Mouse (Mus musculus) frontal cortex, postnatal 14 days (tissue): ENCODE measurements at regions not wholly inside any gene's neighbourhood (a gene's known extent, or its start where the extent isn't known, plus 50 kb on each side); places are given as distances from the start of the nearest gene placed in this dataset.

Experiments
- DNase-seq, 2 experiments: peaks; one replicate each; pipeline ENCODE4 v3.0.0; 2022; ENCODE audit warnings: low spot score in 2 of 2

DNA sequence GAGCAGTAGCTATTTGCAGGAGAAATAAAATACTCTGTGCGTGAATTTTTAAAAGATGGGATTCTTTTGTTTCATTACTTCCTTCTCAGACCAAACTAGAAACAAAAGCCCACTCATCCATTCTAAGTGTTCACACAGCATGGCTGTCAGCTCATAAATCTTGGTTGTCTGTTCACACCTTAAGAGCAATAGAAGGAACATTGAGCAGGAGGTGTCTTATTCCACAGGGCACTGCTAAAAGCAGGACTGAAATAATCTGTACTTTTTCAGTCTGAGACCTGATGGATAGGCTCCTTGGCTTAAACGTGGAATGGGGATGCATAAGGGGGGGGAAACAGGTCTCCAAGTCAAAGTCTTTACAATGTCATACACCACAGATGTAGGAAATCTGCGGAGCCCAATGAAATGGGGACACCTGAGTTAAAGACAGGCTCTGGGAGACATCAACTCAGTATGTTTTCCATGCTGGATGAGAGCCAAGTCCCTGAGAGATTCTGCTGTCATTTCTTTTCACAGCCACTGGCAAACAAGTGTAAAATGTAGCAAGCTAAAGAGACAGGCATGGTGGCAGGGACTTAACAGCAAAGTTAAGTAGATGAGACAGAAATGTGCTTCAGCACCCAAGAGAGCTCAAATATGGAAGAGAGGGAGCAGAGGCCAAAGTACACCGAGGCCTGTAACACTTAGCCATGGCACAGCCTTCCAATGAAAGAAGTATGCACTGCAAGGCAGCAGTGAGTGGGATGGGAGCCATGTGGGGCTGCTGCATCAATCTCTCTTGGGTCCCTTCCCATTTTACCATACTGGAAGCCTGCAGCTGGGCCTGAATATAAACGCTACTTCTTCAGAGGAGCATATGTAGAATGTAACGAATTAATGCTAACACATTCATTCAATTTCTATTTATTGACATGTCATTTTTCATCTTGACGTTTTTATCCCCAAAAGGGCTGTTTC, 2492.0 kb upstream of the Gm7489 start:
- no peak for DNase-seq

DNA sequence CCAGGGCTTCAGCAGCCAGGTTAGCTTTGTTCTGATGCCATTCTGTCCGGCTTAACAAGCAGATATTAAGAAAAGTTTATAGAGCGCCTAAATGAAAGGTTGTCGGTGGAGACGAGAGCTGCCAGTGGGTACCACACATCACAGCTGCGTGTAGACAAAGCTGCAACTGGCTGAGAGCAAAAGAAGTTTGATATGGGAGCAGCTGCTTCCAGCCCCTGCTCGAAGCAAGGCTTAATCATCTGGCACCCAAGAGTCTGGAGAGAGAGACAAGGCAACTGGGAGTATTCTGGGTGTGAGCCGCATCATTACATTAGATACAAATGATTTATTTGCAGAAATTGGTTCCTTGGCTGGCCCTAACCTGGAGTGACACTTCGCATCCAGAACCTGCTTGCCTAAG, 2488.7 kb upstream of the Gm7489 start:
- no peak for DNase-seq

DNA sequence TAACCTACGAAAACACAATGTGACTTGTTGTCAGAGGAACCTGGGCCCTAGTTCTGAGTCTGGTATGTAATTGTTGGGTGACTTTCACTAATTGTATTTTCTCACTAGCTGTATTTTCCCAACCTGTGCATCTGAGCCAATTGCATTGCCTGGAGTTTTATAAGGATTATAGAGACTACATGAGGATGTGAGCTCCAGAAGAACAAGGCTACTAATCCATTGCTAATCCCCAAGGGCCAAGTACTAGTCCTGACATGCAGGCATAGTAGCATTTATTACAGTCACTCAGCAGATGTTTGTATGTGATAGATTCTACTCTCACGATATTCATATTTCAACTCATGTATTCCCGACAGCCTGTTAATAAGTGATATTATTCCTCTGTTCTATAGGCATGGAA, 2481.1 kb upstream of the Gm7489 start:
- DNase-seq, result no peak

DNA sequence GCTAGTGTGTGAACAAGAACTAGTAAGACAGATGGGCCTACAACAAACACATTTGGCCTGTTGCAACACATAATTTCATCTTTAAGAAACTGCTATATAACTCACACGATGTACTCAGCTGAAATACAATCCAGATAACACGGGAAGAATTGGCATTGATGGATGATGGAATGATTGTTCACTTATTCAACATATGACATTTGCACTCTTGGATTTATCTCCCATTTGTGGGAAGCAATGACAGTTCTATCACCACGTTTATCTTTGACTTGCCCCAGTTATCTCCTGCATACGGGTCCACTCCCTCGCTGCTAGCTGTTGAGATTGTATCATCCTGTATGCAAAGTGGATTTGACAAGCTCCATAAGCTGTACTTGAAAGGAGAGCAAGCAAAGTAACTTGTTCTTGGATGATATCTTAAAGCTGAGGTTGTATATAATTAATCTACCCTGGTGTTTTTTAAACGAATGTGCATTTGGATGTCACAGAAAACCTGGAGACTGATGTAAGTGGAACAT, 2474.9 kb upstream of the Gm7489 start:
- DNase-seq, result no peak

DNA sequence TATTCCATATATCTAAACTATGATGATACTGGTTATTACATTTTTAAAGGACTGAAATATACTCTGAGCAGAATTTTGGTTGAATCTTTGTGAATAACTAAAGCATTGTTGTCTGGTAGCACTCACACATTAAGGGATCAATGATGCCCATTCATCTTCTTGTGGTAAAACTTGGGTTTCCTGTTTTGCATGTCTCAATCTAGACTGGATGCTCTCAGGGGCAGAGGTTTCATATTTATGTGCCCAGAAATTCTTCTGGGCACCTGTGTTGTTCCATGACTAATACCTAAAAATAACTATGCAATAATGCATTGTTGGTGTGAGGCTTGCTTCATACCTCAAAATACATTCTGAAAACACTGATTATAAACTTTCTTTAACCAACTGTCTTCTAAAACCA, 2472.7 kb upstream of the Gm7489 start:
- DNase-seq, result no peak

DNA sequence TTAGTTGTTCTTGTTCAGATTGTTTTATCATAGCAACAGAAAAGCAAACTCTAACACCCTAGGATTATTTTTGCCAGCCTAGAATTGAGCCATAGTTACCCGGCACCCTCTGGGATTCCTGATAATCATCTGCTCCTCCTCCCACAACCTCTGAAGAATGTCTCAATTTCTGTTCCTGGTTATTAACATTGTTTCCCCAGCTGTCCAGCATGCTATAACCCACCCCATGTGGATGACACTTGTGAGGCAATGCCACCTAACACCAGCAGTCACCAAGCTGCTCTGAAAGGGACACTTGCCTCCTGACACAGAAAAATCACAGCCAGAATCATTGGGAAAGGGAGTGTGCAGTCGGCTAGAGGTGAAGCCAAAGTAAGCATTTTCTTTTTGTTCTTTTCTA, 2442.1 kb upstream of the Gm7489 start:
- no peak for DNase-seq

DNA sequence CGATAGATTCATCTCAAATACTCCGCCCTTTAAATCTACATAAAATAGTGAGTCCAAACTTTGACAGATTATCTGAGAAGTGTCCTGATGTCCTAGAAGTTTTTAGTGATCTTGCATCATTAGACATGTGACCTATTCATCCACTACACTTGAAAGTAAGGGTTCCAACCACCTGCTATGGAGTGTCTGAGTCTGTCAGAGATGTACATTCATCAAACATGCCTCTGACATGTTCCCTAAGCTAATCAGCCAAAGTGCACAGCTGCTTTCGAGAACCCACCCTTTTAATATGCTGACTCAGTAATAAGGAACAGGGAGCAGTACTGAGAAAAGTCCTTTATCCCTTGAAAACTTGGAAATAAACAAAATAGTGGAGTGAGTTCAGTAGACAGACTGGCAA, 2414.8 kb upstream of the Gm7489 start:
- DNase-seq, result no peak

DNA sequence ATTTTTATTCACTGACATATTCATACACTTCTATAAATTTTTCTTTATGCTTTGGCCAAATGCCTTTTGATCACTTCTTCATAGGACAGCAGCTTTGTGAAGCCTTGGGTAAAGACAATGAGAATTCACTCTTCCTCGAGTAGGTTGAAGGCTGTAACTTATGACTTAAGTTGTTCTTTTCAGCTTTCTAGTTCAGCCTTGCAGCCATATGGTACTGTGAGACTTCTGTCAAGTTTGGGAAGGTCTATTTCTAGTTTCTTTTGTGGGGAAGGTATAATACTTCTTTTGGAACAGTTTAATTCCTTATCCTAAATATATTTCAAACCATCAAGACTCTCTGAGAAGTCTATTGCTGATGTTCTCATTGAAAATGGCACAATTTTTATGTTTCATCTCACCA, 2413.6 kb upstream of the Gm7489 start:
- DNase-seq, result no peak

DNA sequence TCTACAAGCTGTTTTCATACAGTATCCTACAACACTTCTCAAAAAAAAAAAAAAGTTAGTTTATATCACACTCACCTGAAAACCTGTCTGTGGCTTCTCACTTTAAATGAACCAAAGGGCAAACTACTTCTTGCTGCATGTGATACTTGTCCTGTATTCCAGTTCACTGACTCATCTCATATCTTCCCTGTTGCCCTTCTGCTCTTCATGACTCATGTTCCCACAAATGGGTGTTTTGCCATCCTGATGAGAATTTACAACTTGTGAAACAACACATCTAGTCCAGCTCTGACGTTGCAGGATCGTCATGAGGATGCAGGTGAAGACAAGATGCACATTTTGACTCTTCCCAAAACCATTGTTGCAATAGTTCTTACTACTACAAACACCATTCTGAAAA, 2412.7 kb upstream of the Gm7489 start:
- DNase-seq, result no peak

DNA sequence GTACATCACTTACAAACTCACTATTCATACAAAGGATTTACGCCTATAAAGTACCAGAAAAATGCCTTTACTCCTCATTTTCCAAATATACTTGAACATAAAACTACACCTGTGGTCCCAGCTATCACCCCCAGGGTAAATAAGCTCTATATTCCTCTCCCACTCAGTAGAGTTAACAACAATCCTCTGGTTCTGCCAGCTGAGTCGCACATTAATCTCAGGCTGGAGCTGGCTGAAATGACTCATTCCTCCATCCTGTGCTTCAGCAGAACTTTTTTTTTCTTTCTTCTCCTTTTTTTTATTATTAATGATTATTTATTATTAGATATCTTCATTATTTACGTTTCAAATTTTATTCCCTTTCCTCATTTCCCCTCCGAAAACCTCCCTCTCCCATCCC, 2402.8 kb upstream of the Gm7489 start:
- no peak for DNase-seq

DNA sequence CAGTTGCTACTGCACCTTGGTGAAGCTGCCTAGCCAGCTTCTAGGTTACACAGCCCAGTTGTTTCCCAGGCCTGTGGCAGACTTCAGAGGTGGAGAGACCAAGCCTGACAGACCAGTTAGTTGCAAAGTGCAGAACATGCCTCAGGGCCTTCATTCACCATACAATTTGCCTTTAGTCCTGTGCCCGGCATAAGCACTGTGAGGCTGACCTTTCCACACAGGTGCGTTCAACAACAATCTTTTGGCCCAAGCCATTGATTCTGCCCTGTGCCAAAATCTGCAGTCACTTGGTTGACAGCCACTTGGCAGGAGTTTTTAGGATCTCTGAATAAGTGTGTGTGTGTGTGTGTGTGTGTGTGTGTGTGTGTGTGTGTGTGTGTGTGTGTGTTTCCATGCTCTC, 2400.5 kb upstream of the Gm7489 start:
- no peak for DNase-seq

DNA sequence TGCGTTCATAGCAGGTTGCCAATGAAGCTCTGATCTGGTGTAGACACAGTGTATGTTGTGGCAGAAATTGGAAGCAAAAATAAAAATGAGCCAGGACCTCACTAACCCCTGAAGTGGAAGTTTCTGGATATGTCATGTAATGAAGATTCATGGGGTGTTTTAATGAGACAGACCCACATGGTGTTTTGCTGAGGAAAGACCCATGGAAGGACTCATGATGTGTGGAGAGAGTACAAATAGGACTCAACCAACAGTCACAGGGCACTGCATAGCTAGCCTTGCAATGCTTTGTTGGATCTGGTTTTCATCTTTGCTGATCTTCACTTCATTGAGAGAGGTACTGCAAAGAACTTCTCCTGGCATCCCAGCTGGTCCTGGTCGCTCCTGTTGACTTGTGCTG, 2399.2 kb upstream of the Gm7489 start:
- DNase-seq, result no peak

DNA sequence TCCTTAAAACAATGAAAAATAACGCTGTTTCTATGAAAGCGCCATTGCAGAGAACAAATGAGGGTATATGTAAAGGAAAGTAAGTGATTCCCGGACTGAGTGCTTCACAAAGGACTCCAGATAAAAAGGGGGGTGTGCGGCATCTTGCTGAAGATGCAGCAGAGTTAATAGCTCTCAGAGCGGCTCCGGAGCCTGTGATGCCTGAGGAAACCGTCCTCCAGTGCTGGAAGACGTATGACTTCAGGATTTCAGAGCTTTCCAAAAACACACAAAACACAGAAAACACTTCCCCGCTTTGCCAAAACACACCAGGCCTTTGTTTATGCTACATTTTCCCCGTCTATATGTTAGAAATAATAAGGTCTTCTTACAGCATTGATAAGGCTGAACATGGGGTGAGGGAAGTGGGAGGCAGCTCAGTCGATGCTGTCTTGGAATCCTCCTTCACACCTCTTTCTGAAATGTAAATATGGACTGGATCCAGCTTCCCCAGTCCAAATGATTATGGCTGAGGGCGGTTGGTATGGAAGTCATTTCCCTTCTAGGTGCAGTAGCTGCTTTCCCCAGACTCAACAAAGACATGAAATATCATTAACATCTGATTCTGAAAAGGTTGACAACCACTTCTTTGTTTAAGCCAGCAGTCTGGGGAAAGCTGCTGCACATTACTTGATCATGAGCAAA, 2382.5 kb upstream of the Gm7489 start:
- no peak for DNase-seq

DNA sequence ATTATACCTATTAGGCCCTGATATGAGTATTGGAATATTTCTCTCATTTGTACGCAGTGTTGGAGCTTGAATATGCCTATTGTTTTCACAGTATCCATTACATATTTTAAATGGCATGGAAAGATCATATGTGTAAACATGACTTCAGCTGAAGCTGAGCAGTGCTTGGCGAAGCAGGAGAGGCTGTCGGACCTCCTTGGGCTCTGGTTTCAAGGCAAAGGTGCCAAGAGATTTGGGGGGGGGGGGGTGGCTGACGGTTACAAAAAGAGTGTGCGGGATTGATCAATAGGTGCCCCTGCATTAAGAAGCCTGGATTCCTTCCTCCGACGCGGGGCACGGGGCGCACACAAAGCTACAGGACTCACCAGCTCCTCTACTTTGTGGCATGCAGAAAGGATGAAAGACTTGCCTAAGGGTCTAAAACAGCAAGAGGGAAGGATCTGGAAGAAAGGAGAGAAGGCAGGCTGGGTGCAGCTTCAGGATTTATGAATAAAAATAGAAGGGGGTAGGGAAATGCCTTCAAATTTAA, 2381.9 kb upstream of the Gm7489 start:
- no peak for DNase-seq

DNA sequence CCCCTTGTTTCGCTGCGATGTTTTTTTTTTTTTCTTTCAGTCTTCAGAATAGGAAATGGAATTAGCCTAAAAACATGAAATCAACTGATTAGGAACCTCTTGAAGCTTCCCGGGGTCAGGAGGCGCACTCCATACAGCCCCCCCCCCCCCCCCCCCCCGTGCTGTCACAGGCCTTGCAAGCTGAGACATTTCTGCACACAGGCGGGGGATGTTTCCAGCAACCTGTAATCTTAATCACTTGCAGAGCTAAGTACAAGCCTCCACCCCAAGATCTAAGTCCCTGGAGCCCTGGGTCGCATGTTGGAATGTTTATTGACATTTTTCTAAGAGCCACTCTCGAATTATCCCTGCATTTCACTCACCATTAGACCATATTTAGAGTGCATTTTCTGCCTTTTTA, 2381.4 kb upstream of the Gm7489 start:
- DNase-seq, result no peak

DNA sequence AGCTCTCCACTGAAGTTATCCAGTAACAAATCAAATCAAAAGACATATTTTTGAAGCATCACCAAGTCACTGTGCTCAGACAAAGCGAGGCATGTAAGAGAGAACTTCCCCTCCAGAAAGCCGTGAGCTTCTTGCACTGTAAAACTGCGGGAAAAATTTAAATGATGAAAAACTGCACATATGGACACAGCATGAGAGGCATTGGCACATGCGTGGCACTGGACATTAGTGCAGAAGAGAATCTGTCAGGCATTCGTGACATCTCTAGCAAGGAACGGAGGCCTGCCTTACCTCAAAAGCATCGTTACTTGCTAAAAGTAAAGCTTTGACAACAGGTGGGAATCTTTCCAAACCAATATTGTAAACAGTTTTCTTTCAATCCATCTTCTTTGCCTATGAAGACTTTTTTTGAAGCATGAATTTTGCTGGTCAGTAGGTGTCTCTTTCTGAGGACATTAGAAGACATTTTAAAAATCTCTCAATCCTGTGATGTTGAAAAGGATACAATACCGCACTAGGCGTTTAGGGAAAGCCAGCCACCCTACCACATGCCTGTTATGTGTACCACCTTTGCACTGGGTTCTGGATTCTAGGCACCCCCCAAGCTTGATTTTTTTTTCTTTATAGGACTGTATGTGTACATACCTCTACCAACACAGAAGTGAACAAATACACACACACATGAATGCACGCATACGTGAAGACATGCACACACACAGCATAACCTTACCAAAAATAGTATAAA, 2380.5 kb upstream of the Gm7489 start:
- DNase-seq, result no peak

DNA sequence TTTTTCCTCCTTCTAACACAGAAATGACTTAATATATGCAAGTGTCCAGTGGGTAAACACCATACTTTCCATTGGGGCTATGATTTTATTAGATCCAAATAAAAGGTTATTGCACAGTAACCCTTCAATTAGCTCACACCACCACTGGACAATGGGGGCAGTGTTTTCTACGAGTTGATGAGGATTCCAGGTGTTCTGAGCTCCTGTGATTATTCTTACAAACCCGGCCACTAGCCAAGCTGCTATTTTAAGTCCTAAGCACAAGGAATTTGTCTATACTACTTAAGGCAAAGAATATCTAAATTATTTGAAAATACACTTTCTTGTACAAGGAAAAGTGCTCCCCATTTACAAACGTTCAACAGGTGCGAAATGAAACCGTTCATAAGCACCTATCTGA, 2379.9 kb upstream of the Gm7489 start:
- DNase-seq, result no peak

DNA sequence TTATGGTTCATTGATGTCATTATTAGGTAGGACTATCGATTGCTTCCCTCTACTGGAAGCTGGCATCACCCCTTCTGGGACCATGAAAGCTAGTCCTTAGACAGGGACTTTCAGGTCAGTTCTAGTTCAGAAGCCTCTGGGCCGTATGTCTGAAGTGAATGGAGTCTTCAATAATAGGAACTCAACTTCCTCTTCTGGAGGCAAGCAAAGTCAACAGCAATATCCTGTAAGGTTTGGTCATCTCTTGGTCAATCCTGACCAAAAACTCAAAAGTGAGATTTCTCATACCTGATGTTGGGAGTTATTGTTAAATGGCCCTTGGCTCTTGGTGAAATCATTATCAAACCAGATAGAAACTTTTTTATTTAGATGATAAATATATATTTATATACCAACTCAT, 2377.6 kb upstream of the Gm7489 start:
- no peak for DNase-seq

DNA sequence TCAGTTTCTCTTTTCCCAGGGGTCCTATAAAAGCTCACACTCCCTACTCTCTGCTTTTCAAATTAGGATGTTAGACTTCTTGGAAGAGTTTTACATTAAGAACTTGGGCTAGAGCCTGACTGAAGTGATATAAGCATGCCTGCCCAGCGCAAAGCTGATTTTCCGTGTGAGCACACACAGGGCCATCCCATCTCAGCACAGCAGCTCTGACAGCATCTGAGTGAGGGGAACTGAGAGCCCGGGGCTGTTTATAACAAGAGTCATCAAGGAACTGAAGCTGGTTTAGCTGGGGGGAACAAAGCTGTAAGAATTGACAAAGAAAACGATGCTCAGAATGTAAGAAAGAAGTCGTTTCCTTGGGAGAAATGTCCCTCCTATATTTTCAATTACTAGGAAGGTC, 2373.4 kb upstream of the Gm7489 start:
- no peak for DNase-seq

DNA sequence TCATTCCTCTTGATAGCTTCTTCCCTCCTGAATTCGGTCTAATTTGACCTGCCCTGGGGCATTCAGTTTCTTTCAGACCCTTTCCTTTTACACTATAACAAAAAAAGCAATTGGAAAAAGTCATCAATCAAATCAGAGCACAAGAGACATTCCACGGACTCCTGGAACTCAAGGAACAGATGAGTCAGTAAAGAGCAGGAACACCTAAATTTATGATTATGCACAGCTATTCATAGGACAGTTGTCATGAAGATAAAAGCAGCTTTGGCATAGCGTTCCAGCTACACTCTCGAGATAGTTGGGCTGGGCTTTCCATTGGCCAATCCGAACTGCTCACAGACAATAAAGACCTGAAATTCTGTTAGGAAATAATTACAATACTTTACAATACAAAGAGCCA, 2348.4 kb upstream of the Gm7489 start:
- DNase-seq, result no peak

DNA sequence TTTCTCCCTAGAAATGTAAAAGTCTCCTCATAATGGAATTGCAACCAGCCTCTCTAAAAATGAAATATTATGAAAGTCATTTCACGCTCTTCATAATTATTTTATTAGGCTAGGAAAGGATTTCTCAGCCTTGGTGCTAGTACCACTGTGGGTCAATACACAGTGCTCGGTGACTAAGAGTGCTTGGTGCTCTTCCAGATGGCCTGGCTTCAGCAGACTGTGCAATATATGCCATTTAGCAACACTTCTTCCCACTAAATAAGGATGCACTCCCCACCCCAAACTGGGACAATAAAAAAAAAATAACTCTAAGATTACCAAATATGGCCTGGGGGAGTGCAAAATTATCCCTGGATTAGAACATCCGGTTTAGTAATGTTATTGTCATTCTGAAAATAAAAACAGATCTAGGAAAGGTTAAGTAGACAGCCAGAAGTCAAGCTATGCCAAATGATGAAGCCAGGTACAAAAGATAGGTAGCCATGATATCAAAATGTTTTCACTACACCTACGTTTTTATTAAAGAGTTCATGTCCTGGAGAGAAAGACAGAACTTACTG, 2333.4 kb upstream of the Gm7489 start:
- DNase-seq, result no peak

DNA sequence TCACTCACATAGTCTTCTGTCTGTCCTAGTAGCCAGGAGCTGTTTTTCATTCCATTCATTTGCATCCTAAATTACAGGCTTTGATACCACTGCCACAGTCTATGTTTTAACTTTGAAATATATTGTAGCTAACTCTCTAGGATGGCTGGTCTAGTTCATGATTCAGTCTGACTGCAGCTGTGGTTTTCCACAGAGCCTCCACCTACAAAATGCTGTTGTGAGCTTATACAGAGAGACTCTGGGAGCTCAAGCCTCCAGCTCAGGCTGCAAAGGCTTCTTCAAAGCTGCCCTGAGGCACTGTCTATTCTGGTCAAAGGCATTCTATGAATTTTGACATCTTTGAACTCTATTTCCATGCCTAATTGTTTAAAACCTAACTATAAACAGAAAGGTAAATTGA, 2326.5 kb upstream of the Gm7489 start:
- DNase-seq, result no peak
